Mouse (Mus musculus) bone marrow, adult 2 months (tissue): ENCODE results near the gene Gm31371. TPM values are rescaled to one million over a fixed set of nuclear protein-coding genes. Genes with fewer than 3 reads are reported as not detected.
"Not testable (repeated sequence)": the region's sequence is repeated elsewhere in the genome, so short reads cannot be mapped to it uniquely, and the experiment has no call there.

Source experiments
- H3K27ac ChIP-seq: fragments of 200-500 bp; 2 replicates; pipeline ENCODE4 v1.5.1; 2012; ENCODE audit warnings: low read depth, mild to moderate bottlenecking, control low read depth, inconsistent platforms, low read length; ENCODE audit not compliant: control insufficient read depth, poor library complexity, insufficient read depth
- H3K4me1 ChIP-seq: fragments of 200-500 bp; 2 replicates; pipeline ENCODE4 v1.6.1; 2011; ENCODE audit warnings: low read length; ENCODE audit not compliant: control insufficient read depth, insufficient read depth
- H3K4me3 ChIP-seq: fragments of 200-500 bp; replicated peaks from 2 replicates; pipeline ENCODE3; 2011; ENCODE audit warnings: mild to moderate bottlenecking, low read depth, low read length, control low read depth; ENCODE audit not compliant: control insufficient read depth
- CTCF ChIP-seq: fragments of 200-500 bp; IDR thresholded peaks from 2 replicates; pipeline ENCODE4 v1.5.1; 2011; ENCODE audit warnings: low read length, control low read depth; ENCODE audit not compliant: control insufficient read depth, insufficient read depth
- POLR2A ChIP-seq: fragments of 200-500 bp; IDR thresholded peaks from 2 replicates; pipeline ENCODE4 v1.6.1; 2011; ENCODE audit warnings: low read depth, mild to moderate bottlenecking, control low read depth, low read length, borderline replicate concordance; ENCODE audit not compliant: control insufficient read depth
- WGBS: fragments of 180-500 bp; shearing (Covaris S2); methylation state at CpG from one replicate; pipeline ENCODE4 v1.1.7; 2018; 5-methylcytosine and 5-hydroxymethylcytosine counted together
- polyA plus RNA-seq: library from polyadenylated mRNA; stranded (reverse); fragments of >200 nt; gene quantifications from 2 replicates; pipeline ENCODE4 v1.2.4, GENCODE M21; 2011; ENCODE audit warnings: low replicate concordance; ENCODE audit not compliant: missing spikeins, insufficient read depth, insufficient read length

The Gm31371 gene
- polyA plus RNA-seq: not detected in 2 replicates

DNA sequence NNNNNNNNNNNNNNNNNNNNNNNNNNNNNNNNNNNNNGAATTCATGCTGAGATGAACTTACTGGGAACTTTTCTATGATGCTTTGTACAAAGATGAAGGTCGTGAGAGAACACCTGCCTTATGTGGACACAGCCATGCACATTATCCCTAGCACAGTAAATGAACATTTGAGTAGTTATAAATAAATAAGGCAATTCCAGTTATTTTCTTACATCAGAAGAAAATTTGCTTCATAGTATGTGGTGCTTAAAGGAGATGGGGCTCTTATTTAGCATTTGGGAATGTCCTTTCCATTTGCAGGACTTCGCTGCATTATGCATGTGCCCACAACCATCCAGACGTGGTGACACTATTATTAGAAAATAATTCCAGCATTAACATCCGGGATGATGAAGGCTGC is at the start of gene Gm31371:
TSS of gene Gm31371 (plus strand) at position 301 of the 400 bp plus-strand sequence.
- 59% methylated on average over 3 of the region's 4 CpGs for WGBS
- H3K27ac ChIP-seq, H3K4me3 ChIP-seq, H3K4me1 ChIP-seq: not testable (repeated sequence)

DNA sequence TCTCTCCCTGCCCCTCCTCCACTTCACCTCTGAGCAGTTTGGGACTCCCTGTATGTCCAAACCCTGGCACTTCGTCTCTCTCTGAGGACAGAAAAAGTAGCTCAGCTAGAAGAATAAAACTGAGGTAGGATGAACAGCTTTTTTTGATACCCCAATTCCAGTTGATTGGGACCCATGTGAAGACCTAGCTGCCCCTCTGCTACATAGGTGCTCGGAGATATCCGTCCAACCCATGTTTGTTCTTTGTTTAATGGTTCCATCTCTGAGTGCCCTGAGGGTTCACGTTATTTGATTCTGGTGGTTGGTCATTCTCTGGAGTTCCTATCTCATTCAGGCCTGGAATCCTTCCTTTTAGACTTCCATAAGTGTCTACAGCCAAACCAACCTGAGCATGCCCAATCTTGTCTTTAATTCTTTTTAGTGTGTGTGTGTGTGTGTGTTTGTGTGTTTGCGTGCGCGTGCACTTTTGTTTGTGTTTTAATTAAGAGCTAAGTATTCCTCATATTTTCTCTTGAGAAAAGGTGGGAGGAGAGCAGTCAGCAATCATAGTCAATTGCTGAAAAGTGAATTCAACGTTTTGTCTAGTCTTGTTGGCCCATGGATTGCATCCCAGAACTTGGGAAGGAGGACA is 3.3 kb downstream of the Gm31371 start:
- H3K4me3 ChIP-seq, H3K4me1 ChIP-seq, H3K27ac ChIP-seq: not testable (repeated sequence)
- 83% methylated on average over 7 of the region's 8 CpGs for WGBS

DNA sequence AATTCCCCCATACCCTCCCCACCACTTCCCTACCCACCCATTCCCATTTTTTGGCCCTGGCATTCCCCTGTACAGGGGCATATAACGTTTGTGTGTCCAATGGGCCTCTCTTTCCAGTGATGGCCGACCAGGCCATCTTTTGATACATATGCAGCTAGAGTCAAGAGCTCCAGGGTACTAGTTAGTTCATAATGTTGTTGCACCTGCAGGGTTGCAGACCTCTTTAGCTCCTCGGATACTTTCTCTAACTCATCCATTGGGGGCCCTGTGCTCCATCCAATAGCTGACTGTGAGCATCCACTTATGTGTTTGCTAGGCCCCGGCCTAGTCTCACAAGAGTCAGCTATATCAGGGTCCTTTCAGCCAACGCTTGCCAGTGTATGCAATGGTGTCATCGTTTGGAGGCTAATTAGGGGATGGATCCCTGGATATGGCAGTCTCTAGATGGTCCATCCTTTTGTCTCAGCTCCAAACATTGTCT is 5.7 kb downstream of the Gm31371 start:
- 74% methylated on average over 5 of the region's 6 CpGs for WGBS
- not testable (repeated sequence) for H3K4me1 ChIP-seq

DNA sequence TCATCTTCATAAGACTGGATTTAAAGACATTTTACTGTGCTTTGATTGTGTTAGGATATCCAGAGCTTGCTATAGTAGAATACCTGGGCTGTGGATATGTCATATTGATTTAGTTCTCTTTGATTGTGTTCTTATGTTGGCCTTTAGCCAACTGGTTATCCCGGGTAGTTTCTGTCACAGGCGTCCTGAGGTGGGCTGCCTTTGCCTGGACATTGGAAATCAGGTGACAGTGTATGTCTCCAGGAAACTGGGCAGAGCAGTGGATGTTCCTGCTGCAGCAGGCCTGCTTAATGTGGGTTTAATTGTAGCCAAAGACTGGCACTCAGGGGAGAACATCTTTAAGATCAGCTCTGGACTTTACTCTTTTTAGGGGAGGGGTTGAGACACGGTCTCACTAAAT is 15.9 kb downstream of the Gm31371 start:
- not testable (repeated sequence) for H3K27ac ChIP-seq, H3K4me1 ChIP-seq, H3K4me3 ChIP-seq
- 79% methylated on average over 2 of the region's 3 CpGs for WGBS

More for the DNA sequence above, 5.7 kb downstream of the Gm31371 start:
- H3K27ac ChIP-seq, H3K4me3 ChIP-seq: not testable (repeated sequence)

DNA sequence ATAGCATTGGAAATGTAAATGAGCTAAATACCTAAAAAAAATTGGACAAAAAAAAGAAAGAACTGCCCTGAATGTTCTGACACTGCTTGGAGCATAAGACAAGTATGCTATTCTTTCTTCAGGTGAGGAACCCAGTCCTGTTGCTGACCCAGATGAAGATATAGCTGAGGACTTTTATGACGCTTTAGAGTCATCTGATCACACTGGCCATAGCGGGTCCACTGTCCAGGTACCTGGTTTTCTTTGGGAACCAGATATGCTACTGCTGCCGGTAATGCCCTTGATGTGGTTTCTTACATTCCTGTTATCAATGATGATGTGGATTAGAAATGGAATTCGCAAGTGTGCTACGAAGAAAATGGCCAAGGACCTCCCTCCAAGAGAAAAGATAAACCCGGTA is 31.1 kb downstream of the Gm31371 start:
- not testable (repeated sequence) for H3K27ac ChIP-seq, H3K4me3 ChIP-seq, H3K4me1 ChIP-seq
- 89% methylated on average over 1 of the region's 6 CpGs for WGBS

DNA sequence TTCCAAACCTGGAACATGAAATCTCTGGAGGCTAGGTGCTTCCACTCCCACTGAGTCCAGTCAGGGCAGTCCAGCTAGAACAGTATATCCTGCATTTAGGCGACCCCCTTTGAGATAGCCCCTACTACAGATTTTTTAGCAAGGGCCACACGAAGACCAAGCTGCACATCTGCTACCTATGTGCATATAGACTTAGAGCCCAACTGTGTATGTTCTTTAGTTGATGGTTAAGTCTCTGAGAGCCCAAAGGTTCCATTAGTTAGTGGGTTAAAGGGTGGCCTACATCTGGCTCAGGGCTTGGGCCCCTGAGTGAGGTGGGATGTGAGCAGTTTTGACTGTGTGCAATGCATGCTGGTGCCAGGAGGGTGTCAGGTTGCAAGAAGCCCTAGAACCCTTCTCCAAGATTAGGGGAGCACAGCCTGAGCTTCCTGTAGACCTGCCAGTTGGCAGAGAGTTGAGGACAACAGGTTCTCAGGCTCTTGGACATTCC is 32.4 kb downstream of the Gm31371 start:
- H3K4me3 ChIP-seq, H3K27ac ChIP-seq, H3K4me1 ChIP-seq: not testable (repeated sequence)
- 56% methylated on average over 2 of the region's 2 CpGs for WGBS

DNA sequence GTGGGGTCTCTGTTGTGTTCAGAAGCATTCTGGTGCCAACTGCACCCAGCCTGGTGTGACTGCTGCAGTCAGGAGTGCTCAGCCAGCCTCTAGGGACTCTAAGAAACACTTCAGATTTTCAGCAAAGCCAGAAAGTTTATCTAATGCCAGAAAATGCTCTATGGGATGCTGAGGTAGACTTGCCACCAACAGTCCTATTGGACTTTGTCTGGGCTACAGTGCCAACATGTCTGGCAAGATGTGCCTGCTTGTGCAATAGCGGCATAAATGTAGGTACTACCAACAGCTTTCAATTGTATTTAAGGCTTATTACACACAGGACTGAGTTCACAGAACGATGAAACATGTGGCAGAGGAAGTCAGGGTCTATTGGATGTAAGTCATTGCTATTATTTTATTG is 57.7 kb downstream of the Gm31371 start:
- no peak for TF ChIP-seq CTCF
- no peak for TF ChIP-seq POLR2A
- H3K4me3 ChIP-seq: no peak overlapping the region
- WGBS: 52% methylated on average over 2 of the region's 2 CpGs
- no peak overlapping the region for H3K27ac ChIP-seq
- no peaks in the 10 kb centered on the region for H3K4me1 ChIP-seq

DNA sequence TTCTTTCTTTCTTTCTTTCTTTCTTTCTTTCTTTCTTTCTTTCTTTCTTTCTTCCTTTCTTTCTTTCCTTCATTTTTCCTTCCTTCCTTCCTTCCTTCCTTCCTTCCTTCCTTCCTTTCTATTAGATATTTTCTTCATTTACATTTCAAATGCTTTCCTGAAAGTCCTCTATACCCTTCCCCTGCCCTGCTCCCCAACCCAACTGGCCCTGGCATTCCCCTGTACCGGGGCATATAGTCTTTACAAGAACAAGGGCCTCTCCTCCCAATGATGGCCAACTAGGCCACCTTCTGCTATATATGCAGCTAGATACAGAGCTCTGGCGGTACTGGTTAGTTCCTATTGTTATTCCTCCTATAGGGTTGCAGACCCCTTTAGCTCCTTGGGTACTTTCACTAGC is 60.6 kb downstream of the Gm31371 start:
- not testable (repeated sequence) for H3K4me1 ChIP-seq, H3K27ac ChIP-seq, H3K4me3 ChIP-seq
- WGBS: 68% methylated on average over 2 of the region's 2 CpGs

DNA sequence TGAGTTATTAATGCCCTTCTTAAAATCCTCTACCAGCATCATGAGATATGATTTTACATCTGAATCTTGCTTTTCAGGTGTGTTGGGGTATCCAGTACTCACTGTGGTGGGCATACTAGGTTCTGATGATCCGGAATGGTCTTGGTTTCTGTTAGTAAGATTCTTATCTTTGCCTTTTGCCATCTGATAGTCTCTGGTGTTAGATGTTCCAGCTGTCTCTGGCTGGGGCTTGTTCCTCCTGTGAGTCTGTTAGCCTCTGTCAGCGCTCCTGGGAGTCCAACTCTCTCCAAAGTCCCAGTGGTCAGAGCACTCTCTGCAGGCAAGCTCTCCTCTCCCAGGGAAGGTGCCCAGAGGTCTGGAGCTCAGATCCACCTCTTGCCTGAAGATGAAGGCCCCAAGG is 65.0 kb downstream of the Gm31371 start:
- not testable (repeated sequence) for H3K27ac ChIP-seq, H3K4me1 ChIP-seq, H3K4me3 ChIP-seq
- WGBS: 50% methylated on average over 2 of the region's 2 CpGs

DNA sequence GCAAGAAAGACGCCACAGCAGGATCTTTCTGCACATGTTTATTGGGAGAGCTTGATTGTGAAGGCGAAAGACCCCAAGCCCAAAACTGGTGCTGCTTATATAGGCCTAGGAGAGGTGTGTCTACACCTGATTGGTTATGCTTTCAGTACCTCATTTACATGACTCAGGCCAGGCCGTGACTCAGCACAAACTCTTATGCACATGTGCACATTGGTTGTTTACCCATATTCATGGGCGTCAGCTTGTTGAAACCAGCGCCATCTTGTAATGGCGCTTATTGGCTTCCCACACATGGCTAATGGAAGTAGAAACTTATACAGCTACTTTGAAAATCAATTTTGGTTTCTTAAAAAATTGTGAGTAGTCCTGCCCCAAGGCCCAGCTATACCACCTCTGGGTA is 72.0 kb downstream of the Gm31371 start:
- H3K4me1 ChIP-seq, H3K4me3 ChIP-seq, H3K27ac ChIP-seq: not testable (repeated sequence)
- 79% methylated on average over 6 of the region's 6 CpGs for WGBS

Other genes with a start within 250 kb of the Gm31371 start
- not detected in 2 replicates for gene 4930467E23Rik, start 173.8 kb upstream of the Gm31371 start, polyA plus RNA-seq